Mouse (Mus musculus) frontal cortex, postnatal 25 days (tissue): ENCODE measurements at regions not wholly inside any gene's neighbourhood (a gene's known extent, or its start where the extent isn't known, plus 50 kb on each side); places are given as distances from the start of the nearest gene placed in this dataset.

ENCODE experiments used
- DNase-seq, 2 experiments: peaks; one replicate each; pipeline ENCODE4 v3.0.0; 2022; ENCODE audit warnings: low spot score in 2 of 2

- DNase-seq = no peak
Measured at GRCm38 (mm10) chr7:111134496-111134895, 51.7 kb upstream of the Eif4g2 start.
